Comparison of ENCODE assay signal across 13 mouse cellular contexts in the genomic region with DNA sequence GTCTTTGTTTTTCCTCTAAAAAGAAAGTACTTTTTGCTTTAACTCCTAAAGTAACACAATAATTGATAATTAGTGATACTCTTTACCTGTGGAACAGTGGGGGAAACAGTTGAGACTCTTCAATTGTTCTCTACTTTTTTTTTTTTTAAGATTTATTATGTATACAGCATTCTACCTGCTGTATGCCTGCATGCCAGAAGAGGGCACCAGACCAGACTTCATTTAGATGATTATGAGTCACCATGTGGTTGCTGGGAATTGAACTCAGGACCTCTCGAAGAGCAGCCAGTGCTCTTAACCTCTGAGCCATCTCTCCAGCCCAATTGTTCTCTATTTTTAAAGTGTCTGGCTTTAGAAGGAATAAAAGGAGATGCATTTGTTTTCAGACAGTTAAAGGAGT. TPM values are rescaled to one million over a fixed set of nuclear protein-coding genes. Genes with fewer than 3 reads are reported as not detected.
DNase-seq lines count a peak whose midpoint lies in the region; ATAC-seq and TF ChIP-seq lines count a peak whose summit lies in the region.
"Had no signal": no experiment of that assay in that cellular context is flagged by ENCODE, and none has a peak within 500 bp of the region (broad histone marks: within the 10 kb centered on the region; RNA-seq: fewer than 3 reads in every experiment).

No protein-coding gene starts in this region.

- no peak overlapping the region for H3K4me2 ChIP-seq in kidney, postnatal 0 days (ENCODE audit: low read length)
- H3K4me2 ChIP-seq in heart, embryonic 11.5 days = no peak overlapping the region

- no peak overlapping the region for H3K27ac ChIP-seq in kidney, postnatal 0 days
- no peak overlapping the region for H3K27ac ChIP-seq in heart, embryonic 11.5 days (ENCODE audit: low read depth, low read length)

- no peak overlapping the region for H3K9ac ChIP-seq in kidney, postnatal 0 days (ENCODE audit: low read depth, low read length)
- no peak overlapping the region for H3K9ac ChIP-seq in heart, embryonic 11.5 days (ENCODE audit: low read depth, low read length)

- 0 out of 2 replicates have a peak, but pooled peaks cover 9% of the 10 kb centered on the region for H3K4me1 ChIP-seq in kidney, postnatal 0 days (replicated peaks; ENCODE audit: insufficient read depth, low read length)
- H3K4me1 ChIP-seq in heart, embryonic 11.5 days (ENCODE audit: control insufficient read depth, insufficient read depth, low read length) = no peaks in the 10 kb centered on the region

- DNase-seq in kidney, postnatal 0 days (ENCODE audit: low spot score) = no peak
- DNase-seq in kidney, postnatal 4 days = no peak
- DNase-seq in A20 (ENCODE audit: low read depth, low spot score) = peak; percentile 51
- peak; percentile 66 for DNase-seq in R1 (ENCODE audit: low read depth, low spot score)
- peak; percentile 12 for DNase-seq in mesoderm, embryonic 11.5 days (ENCODE audit: low read depth, low spot score)
- no peak for DNase-seq in embryo, embryonic 10.5 days (ENCODE audit: low spot score)
- DNase-seq: cerebellum, adult 9-11 months; kidney, adult 18-20 months had no signal

- no peaks in the 10 kb centered on the region for H3K27me3 ChIP-seq in kidney, postnatal 0 days (ENCODE audit: insufficient read depth, low read length)
- H3K27me3 ChIP-seq in heart, embryonic 11.5 days (ENCODE audit: control insufficient read depth, insufficient read depth, low read length) = no peaks in the 10 kb centered on the region
- H3K27me3 ChIP-seq: megakaryocyte, embryonic 14.5 days had no signal

- no peak overlapping the region for H3K4me3 ChIP-seq in kidney, postnatal 0 days (replicated peaks; ENCODE audit: low read depth, low read length)
- H3K4me3 ChIP-seq in heart, embryonic 11.5 days (ENCODE audit: low read depth, low read length) = no peak overlapping the region
- H3K4me3 ChIP-seq: erythroblast, embryonic 14.5 days; megakaryocyte, embryonic 14.5 days had no signal

- WGBS in kidney, postnatal 0 days = 95% methylated on average over 1 of the region's 1 CpGs
- WGBS in heart, embryonic 11.5 days (ENCODE audit: insufficient replicate concordance) = 84% methylated on average over 1 of the region's 1 CpGs

- ATAC-seq in kidney, postnatal 0 days (replicated peaks; ENCODE audit: low FRiP score, low read depth) = no peak
- ATAC-seq in erythroid progenitor cell, adult 5-6 weeks (replicated peaks; ENCODE audit: low FRiP score, poor library complexity, severe bottlenecking) = no peak; the same call in 1 of the 2 replicates
- no peak for ATAC-seq in heart, embryonic 11.5 days (replicated peaks; ENCODE audit: insufficient number of reproducible peaks, low FRiP score, low TSS enrichment)

- no peaks in the 10 kb centered on the region for H3K9me3 ChIP-seq in kidney, postnatal 0 days (replicated peaks; ENCODE audit: low read length)
- no peaks in the 10 kb centered on the region for H3K9me3 ChIP-seq in heart, embryonic 11.5 days (replicated peaks; ENCODE audit: control insufficient read depth, low read length)
- H3K9me3 ChIP-seq: megakaryocyte, embryonic 14.5 days had no signal

- peak; percentile 37 for TF ChIP-seq CTCF in kidney, postnatal 0 days (IDR thresholded peaks at IDR 0.05; ENCODE audit: low read depth)

- H3K36me3 ChIP-seq in kidney, postnatal 0 days (ENCODE audit: insufficient read depth, low read length) = peaks cover 28% of the 10 kb centered on the region
- peaks cover 13% of the 10 kb centered on the region for H3K36me3 ChIP-seq in heart, embryonic 11.5 days (ENCODE audit: control insufficient read depth, insufficient read depth, low read length)

RNA-seq across cellular contexts. Expression of gene Csde1, which starts 5.9 kb away (rescaled TPM):
- polyA plus RNA-seq in kidney, postnatal 0 days (2015; fragmentation: Nextera tagmentation; extraction: Ambion mirVana) = 239 and 269 TPM in 2 replicates
- total RNA-seq in erythroid progenitor cell, adult 5-6 weeks (2015; ENCODE audit: low replicate concordance) = 107 and 167 TPM in 2 replicates
- 273 and 323 TPM in 2 replicates for total RNA-seq in erythroid progenitor cell, adult 5-6 weeks (2017; ENCODE audit: low replicate concordance)
- 335 and 357 TPM in 2 replicates for polyA plus RNA-seq in heart, embryonic 11.5 days (2014; fragmentation: Nextera tagmentation; extraction: Ambion mirVana)

RNA-seq across cellular contexts. Expression of gene Sike1, which starts 30.7 kb away (rescaled TPM):
- 54.4 and 59.5 TPM in 2 replicates for polyA plus RNA-seq in kidney, postnatal 0 days (2015; fragmentation: Nextera tagmentation; extraction: Ambion mirVana)
- 3.4 and 6.8 TPM in 2 replicates for total RNA-seq in erythroid progenitor cell, adult 5-6 weeks (2015; ENCODE audit: low replicate concordance)
- 0.61 and 4.2 TPM in 2 replicates for total RNA-seq in erythroid progenitor cell, adult 5-6 weeks (2017; ENCODE audit: low replicate concordance)
- 88.0 and 89.4 TPM in 2 replicates for polyA plus RNA-seq in heart, embryonic 11.5 days (2014; fragmentation: Nextera tagmentation; extraction: Ambion mirVana)

RNA-seq across cellular contexts. Expression of gene Nras, which starts 31.9 kb away (rescaled TPM):
- 53.2 and 57.1 TPM in 2 replicates for polyA plus RNA-seq in kidney, postnatal 0 days (2015; fragmentation: Nextera tagmentation; extraction: Ambion mirVana)
- total RNA-seq in erythroid progenitor cell, adult 5-6 weeks (2015; ENCODE audit: low replicate concordance) = 33.9 and 46.5 TPM in 2 replicates
- total RNA-seq in erythroid progenitor cell, adult 5-6 weeks (2017; ENCODE audit: low replicate concordance) = 9.7 and 23.7 TPM in 2 replicates
- 99.1 and 101 TPM in 2 replicates for polyA plus RNA-seq in heart, embryonic 11.5 days (2014; fragmentation: Nextera tagmentation; extraction: Ambion mirVana)

RNA-seq across cellular contexts. Expression of gene Ampd1, which starts 47.6 kb away (rescaled TPM):
- polyA plus RNA-seq in kidney, postnatal 0 days (2015; fragmentation: Nextera tagmentation; extraction: Ambion mirVana) = not detected in 2 replicates
- not detected in 2 replicates for total RNA-seq in erythroid progenitor cell, adult 5-6 weeks (2015; ENCODE audit: low replicate concordance)
- total RNA-seq in erythroid progenitor cell, adult 5-6 weeks (2017; ENCODE audit: low replicate concordance) = not detected in 2 replicates
- 0.62 TPM in 1 of 2 replicates, not detected in the other for polyA plus RNA-seq in heart, embryonic 11.5 days (2014; fragmentation: Nextera tagmentation; extraction: Ambion mirVana)
- total RNA-seq: left cerebral cortex, postnatal 14 days had no signal
- polyA plus RNA-seq: erythroblast, embryonic 14.5 days had no signal

Comparison
In these comparisons a context has a peak if more than half of its experiments do, and no peak if none do; other contexts are left out.
1. DNase-seq: peak in A20 (single experiment), R1 (single experiment) and mesoderm, embryonic 11.5 days (single experiment); none in kidney, postnatal 0 days (single experiment), kidney, postnatal 4 days (0 of 2) and embryo, embryonic 10.5 days (single experiment).